Mouse (Mus musculus) bone marrow macrophage, adult 2 months (primary cell): ENCODE measurements around the gene Col19a1.

ENCODE experiments used
- CTCF ChIP-seq: IDR thresholded peaks from 2 replicates; pipeline ENCODE4 v1.5.1; 2012; ENCODE audit warnings: low read depth, mild to moderate bottlenecking, low read length, moderate library complexity
- POLR2A ChIP-seq: IDR thresholded peaks from 2 replicates; pipeline ENCODE4 v1.6.1; 2012; ENCODE audit warnings: mild to moderate bottlenecking, low read depth, low read length, borderline replicate concordance

DNA sequence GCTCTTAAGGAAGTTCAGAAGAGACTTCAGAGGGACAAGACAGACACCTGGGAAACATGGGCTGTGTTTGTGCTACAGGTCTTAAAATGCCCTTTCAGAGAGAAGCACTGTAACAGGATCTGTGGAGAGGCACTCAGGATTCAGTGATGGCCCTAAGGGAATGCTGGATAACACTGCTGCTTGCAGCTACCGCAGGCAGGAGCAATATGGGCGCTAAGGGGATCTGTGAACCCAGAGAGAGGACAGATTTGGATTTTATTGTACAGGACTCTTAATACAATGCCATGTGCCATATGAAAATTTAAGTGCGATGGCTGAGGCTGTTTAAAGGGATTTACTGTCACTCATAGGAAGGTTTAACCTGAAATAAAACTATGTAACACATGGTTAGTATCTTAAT, 270.8 kb downstream of the Col19a1 start:
- TF ChIP-seq CTCF, result no peak
- TF ChIP-seq POLR2A, result no peak
